Mouse (Mus musculus) stomach, postnatal 0 days (tissue): ENCODE data around the gene Sox5. TPM values are rescaled to one million over a fixed set of nuclear protein-coding genes. Genes with fewer than 3 reads are reported as not detected.

Experiments
- ATAC-seq: fragments of 200-750 bp; cut with Nextera tagmentation; 2 replicates; pipeline ENCODE4 v1.8.0; 2017; ENCODE audit not compliant: low FRiP score, low TSS enrichment
- DNase-seq: peaks from one replicate; pipeline ENCODE4 v3.0.0-alpha.2; 2016; ENCODE audit warnings: low spot score
- H3K27ac ChIP-seq: fragments of 300-500 bp; sonication (generic); replicated peaks from 2 replicates; pipeline ENCODE4 v1.5.1; 2014; ENCODE audit warnings: mild to moderate bottlenecking, control low read depth
- H3K27me3 ChIP-seq: fragments of 300-500 bp; sonication (generic); 2 replicates; pipeline ENCODE4 v1.6.1; 2014; ENCODE audit warnings: low read length; ENCODE audit not compliant: control insufficient read depth, insufficient read depth
- H3K36me3 ChIP-seq: fragments of 300-500 bp; sonication (generic); 2 replicates; pipeline ENCODE4 v1.6.1; 2014; ENCODE audit warnings: low read length, mixed read lengths; ENCODE audit not compliant: control insufficient read depth, insufficient read depth
- H3K4me1 ChIP-seq: fragments of 300-500 bp; sonication (generic); replicated peaks from 2 replicates; pipeline ENCODE4 v1.6.1; 2014; ENCODE audit warnings: antibody characterized with exemption; ENCODE audit not compliant: control insufficient read depth, insufficient read depth
- H3K4me2 ChIP-seq: fragments of 300-500 bp; sonication (generic); replicated peaks from 2 replicates; pipeline ENCODE4 v1.6.1; 2014; ENCODE audit warnings: low read depth, mild to moderate bottlenecking, control low read depth, moderate library complexity
- H3K4me3 ChIP-seq: fragments of 300-500 bp; sonication (generic); 2 replicates; pipeline ENCODE4 v1.5.1; 2014; ENCODE audit warnings: low read depth, low read length, control low read depth
- H3K9ac ChIP-seq: fragments of 300-500 bp; sonication (generic); 2 replicates; pipeline ENCODE4 v1.6.1; 2014; ENCODE audit warnings: mild to moderate bottlenecking, low read length, control low read depth, mixed read lengths
- H3K9me3 ChIP-seq: fragments of 300-500 bp; sonication (generic); 2 replicates; pipeline ENCODE4 v1.6.1; 2016; ENCODE audit warnings: low read length; ENCODE audit not compliant: control insufficient read depth
- CTCF ChIP-seq: IDR thresholded peaks from 2 replicates; pipeline ENCODE4 v1.5.1; 2016; ENCODE audit warnings: antibody characterized with exemption, low read depth, mild to moderate bottlenecking, moderate library complexity
- EP300 ChIP-seq: optimal IDR thresholded peaks from 2 replicates; pipeline ENCODE3; 2016; ENCODE audit warnings: antibody characterized with exemption
- WGBS: fragments of 180-500 bp; shearing (Covaris S2); extraction: QIAGEN DNeasy Blood & Tissue Kit; methylation state at CpG from one replicate; pipeline ENCODE4 v1.1.7; 2014; 5-methylcytosine and 5-hydroxymethylcytosine counted together
- polyA plus RNA-seq: library from polyadenylated mRNA; unstranded; fragments of >200 nt; fragmentation: Nextera tagmentation; extraction: Ambion mirVana; gene quantifications from 2 replicates; pipeline ENCODE4 v1.2.1, GENCODE M21; 2015

Gene Sox5
- polyA plus RNA-seq, 1 experiment from 2014 or later, result 9.8 TPM

DNA sequence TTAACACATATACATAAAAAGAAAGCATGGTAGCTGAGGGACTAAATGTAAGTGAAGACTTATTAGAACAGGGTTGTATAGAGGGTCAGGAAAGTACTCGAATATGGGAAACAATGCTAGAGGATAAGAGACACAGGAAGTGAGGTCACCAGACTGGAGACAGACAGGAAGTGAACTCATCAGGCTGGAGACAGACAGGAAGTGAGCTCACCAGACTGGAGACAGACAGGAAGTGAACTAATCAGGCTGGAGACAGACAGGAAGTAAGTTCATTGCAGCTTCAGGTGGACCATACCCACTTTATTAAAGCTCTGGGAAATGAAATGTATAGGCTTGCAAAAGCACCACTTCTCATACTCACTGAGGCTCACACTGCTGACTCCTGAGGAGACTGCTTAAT, 680.9 kb downstream of the Sox5 start:
- Histone ChIP-seq H3K9ac (no peak overlapping the region), H3K27me3 (no peaks in the 10 kb centered on the region), H3K4me3 (no peak overlapping the region), H3K4me2 (no peak overlapping the region), H3K36me3 (no peaks in the 10 kb centered on the region), H3K27ac (no peak overlapping the region), H3K9me3 (no peaks in the 10 kb centered on the region), H3K4me1 (0 out of 2 replicates have a peak, but pooled peaks cover 2% of the 10 kb centered on the region)
- ATAC-seq (no peak), DNase-seq (no peak)
- WGBS, result 81% methylated on average over 1 of the region's 1 CpGs
- TF ChIP-seq EP300 (no peak), CTCF (no peak)

DNA sequence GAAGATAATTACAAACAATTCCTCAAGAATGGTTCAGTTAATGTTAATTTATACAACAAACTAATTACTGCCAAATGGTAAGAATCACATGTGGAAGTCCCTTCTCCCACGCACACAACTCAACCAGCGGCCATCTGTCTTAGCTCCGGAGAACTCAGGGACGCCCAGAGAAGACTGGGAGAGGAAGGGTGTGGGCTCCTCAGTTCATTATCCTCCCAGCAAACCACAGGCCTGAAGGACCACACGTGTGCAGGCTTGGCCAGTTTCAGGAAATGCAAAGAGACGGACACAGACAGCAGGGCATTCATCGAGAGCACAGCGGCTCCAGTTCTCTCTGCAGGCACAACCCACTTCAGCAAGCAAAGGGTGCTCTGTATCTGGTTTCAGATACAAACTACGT, 683.7 kb downstream of the Sox5 start:
- Histone ChIP-seq H3K4me2 (no peak overlapping the region; the same call in 1 of the 2 replicates), H3K36me3 (no peaks in the 10 kb centered on the region), H3K27me3 (no peaks in the 10 kb centered on the region), H3K9me3 (no peaks in the 10 kb centered on the region), H3K9ac (no peak overlapping the region), H3K27ac (no peak overlapping the region), H3K4me3 (no peak overlapping the region), H3K4me1 (no peaks in the 10 kb centered on the region)
- no peak for TF ChIP-seq CTCF
- TF ChIP-seq EP300, result no peak
- DNase-seq (no peak), ATAC-seq (0 out of 2 replicates have a peak, but pooled peaks have one; percentile 47)
- 33% methylated on average over 9 of the region's 9 CpGs for WGBS

DNA sequence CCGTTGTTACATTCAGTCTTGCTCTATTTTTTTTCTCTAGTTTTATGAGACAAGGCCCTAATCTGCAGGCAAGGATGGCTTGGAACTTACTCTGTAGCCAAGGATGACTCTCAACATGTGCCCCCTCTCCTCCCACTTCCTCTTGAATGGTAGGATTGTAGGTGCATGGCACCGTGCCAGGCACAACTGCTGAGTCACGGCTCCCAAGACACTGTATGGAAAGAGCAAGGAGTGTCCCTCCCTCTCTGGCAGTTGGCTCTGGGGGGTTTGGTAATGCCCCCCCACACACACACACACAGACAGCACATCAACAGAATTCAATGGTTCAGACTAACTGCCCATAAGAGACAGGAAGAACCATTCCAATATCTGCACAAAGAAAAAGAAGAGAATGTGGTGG, 693.5 kb downstream of the Sox5 start:
- Histone ChIP-seq H3K9me3 (no peaks in the 10 kb centered on the region), H3K9ac (no peak overlapping the region), H3K36me3 (no peaks in the 10 kb centered on the region), H3K4me3 (no peak overlapping the region), H3K4me1 (no peaks in the 10 kb centered on the region), H3K4me2 (no peak overlapping the region), H3K27ac (no peak overlapping the region), H3K27me3 (no peaks in the 10 kb centered on the region)
- WGBS, result 53% methylated on average over 3 of the region's 3 CpGs
- peak; percentile 46 for DNase-seq
- TF ChIP-seq EP300 (no peak), CTCF (no peak)
- ATAC-seq, result no peak

DNA sequence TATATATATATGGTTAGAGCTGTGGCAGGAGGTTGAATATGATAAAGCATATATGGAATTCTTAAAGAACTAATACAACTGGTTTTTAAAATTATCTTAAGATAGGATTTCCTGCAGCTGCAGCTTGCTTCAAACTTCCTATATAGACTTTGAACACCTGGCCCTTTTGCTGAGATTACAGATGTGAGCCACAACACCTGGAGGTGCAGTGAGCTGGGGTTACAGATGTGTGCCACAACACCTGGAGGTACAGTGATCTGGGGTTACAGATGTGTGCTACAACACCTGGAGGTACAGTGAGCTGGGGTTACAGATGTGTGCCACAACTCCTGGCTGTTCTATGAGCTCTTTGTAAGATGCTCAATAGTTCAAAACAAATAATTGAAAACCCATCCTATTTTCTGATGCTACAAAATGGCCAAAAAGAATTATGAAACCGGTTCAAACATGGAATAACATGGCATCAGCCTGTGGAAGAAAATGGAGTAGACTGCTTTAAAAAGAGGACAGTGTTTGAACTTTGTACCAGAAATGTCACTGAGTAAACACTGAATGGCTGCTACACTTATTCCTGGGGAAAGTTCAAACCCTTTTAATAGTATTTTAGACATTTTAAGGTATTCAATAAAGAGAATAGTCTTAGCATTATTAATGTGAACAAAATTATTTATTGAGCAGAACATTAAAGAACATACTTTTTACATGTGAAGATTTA, 695.5 kb downstream of the Sox5 start:
- TF ChIP-seq EP300 (no peak), CTCF (no peak)
- Histone ChIP-seq H3K4me1 (no peaks in the 10 kb centered on the region), H3K36me3 (no peaks in the 10 kb centered on the region), H3K4me2 (no peak overlapping the region), H3K27me3 (no peaks in the 10 kb centered on the region), H3K9ac (no peak overlapping the region), H3K27ac (no peak overlapping the region), H3K9me3 (no peaks in the 10 kb centered on the region), H3K4me3 (no peak overlapping the region)
- DNase-seq (no peak), ATAC-seq (0 out of 2 replicates have a peak, but pooled peaks have one; percentile 26)
- WGBS, result 70% methylated on average over 1 of the region's 1 CpGs

DNA sequence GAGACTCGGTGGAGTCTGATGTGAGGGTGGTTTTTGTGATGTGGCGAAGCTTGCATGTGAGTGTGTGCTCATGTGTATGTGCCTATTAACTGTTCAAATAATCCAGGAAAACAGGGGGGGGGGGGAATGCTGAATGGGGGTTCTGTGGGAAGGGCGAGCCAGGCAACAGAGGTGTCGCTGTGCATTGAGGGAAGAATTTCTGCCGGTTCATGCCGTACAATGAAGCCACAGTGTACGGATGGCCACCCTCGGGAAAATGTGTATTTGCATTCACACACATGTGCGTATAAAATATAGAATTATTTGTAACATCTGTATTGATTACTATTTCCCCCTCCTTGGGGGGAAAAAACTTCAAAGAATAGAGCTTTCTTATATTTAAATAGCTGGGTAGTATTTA, 699.5 kb downstream of the Sox5 start:
- Histone ChIP-seq H3K27ac (no peak overlapping the region), H3K36me3 (no peaks in the 10 kb centered on the region), H3K9me3 (no peaks in the 10 kb centered on the region), H3K9ac (no peak overlapping the region), H3K27me3 (no peaks in the 10 kb centered on the region), H3K4me3 (no peak overlapping the region), H3K4me2 (no peak overlapping the region), H3K4me1 (no peaks in the 10 kb centered on the region)
- no peak for TF ChIP-seq CTCF
- no peak for TF ChIP-seq EP300
- DNase-seq (no peak), ATAC-seq (no peak)
- 89% methylated on average over 9 of the region's 9 CpGs for WGBS

DNA sequence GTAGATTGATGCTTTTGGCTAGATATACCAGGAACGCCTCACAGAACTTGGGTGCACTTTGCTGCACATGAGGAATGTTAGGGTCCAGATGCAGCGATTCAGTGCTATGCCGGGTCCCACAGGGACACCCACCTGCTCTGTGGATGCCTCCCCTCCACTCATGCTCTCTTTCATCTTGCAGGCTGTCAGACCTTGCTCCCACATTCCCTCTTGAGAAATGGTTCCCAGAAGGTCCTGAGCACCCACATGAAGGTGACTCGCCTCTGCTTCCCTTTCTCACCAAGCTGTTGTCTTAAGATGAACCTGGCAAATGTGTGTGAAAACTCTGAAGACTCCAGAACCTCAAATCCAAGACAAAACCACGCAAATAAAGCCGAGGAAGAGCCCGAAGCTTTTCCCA, 704.0 kb downstream of the Sox5 start:
- ATAC-seq, result no peak
- no peaks in the 10 kb centered on the region for H3K36me3 ChIP-seq
- DNase-seq, result no peak
- no peak overlapping the region for H3K4me3 ChIP-seq
- WGBS, result 91% methylated on average over 7 of the region's 7 CpGs
- no peak overlapping the region for H3K4me2 ChIP-seq
- no peaks in the 10 kb centered on the region for H3K27me3 ChIP-seq
- H3K9me3 ChIP-seq, result no peaks in the 10 kb centered on the region
- TF ChIP-seq CTCF (no peak), EP300 (no peak)
- H3K4me1 ChIP-seq, result peaks cover 2% of the 10 kb centered on the region; the same call in 1 of the 2 replicates
- H3K9ac ChIP-seq, result no peak overlapping the region
- H3K27ac ChIP-seq, result no peak overlapping the region
